Mouse (Mus musculus): ENCODE results near the gene Txn2.

- TF ChIP-seq CTCF (IDR thresholded peaks at IDR 0.05; ENCODE audit: low read depth, low read length) (no peak), GATA1 (IDR thresholded peaks at IDR 0.05; ENCODE audit: borderline replicate concordance, low read length) (no peak), TAL1 (conservative IDR thresholded peaks at IDR 0.05; ENCODE audit: low read depth, low read length) (no peak)
Measured at GRCm38 (mm10) chr15:77962447-77962846, 33.6 kb upstream of the Txn2 start.
